Comparison of ENCODE assay signal across 31 mouse cellular contexts in genomic region chr7:4063714-4064425, GRCm38 (mm10). TPM values are rescaled to one million over a fixed set of nuclear protein-coding genes. Genes with fewer than 3 reads are reported as not detected.
DNase-seq lines count a peak whose midpoint lies in the region; ATAC-seq and TF ChIP-seq lines count a peak whose summit lies in the region.
"Had no signal": no experiment of that assay in that cellular context is flagged by ENCODE, and none has a peak within 500 bp of the region (broad histone marks: within the 10 kb centered on the region; RNA-seq: fewer than 3 reads in every experiment).

No protein-coding gene starts in this region.

- no peaks in the 10 kb centered on the region for H3K36me3 ChIP-seq in spleen, adult 2 months (ENCODE audit: control insufficient read depth, insufficient read depth, low read length)
- H3K36me3 ChIP-seq: liver, embryonic 15.5 days; lung, embryonic 15.5 days; midbrain, embryonic 10.5 days; midbrain, embryonic 15.5 days; neural tube, embryonic 12.5 days; stomach, embryonic 15.5 days had no signal

- no peak for TF ChIP-seq POLR2A in spleen, adult 2 months (IDR thresholded peaks at IDR 0.05; ENCODE audit: low read depth, low read length)

- no peaks in the 10 kb centered on the region for H3K27me3 ChIP-seq in spleen, adult 2 months (ENCODE audit: control insufficient read depth, insufficient read depth, low read length)
- H3K27me3 ChIP-seq: CH12.LX; forebrain, embryonic 13.5 days; liver, embryonic 15.5 days; lung, embryonic 15.5 days; midbrain, embryonic 15.5 days; neural tube, embryonic 12.5 days; stomach, embryonic 15.5 days had no signal

- H3K27ac ChIP-seq in spleen, adult 2 months (ENCODE audit: insufficient read depth, low read length): peak overlapping the region; percentile 36
- H3K27ac ChIP-seq: forebrain, embryonic 13.5 days; hindbrain, embryonic 14.5 days; left cerebral cortex, adult 2 months; lung, embryonic 15.5 days; midbrain, embryonic 10.5 days; midbrain, embryonic 15.5 days; neural tube, embryonic 12.5 days; stomach, embryonic 15.5 days had no signal

- peak; percentile 75 for ATAC-seq in common myeloid progenitor, adult 5-6 weeks (replicated peaks; ENCODE audit: low read depth, poor library complexity, severe bottlenecking)
- peak; percentile 77 for ATAC-seq in megakaryocyte progenitor cell, adult 5-6 weeks (replicated peaks; ENCODE audit: poor library complexity)
- ATAC-seq: forebrain, embryonic 13.5 days; intestine, postnatal 0 days; midbrain, embryonic 15.5 days had no signal

- H3K4me3 ChIP-seq in spleen, adult 2 months (ENCODE audit: extremely low read depth, insufficient read depth, insufficient read length): no peak overlapping the region
- H3K4me3 ChIP-seq: erythroblast, embryonic 14.5 days; forebrain, embryonic 13.5 days; left cerebral cortex, adult 2 months; liver, embryonic 15.5 days; lung, embryonic 15.5 days; midbrain, embryonic 10.5 days; midbrain, embryonic 15.5 days; myocyte; neural tube, embryonic 12.5 days; stomach, embryonic 15.5 days had no signal

- WGBS in spleen, adult 2 months: 63% methylated on average over 1 of the region's 1 CpGs

- peaks cover 8% of the 10 kb centered on the region; the same call in 1 of the 2 replicates for H3K4me1 ChIP-seq in spleen, adult 2 months (ENCODE audit: control insufficient read depth, insufficient read depth, insufficient read length)
- H3K4me1 ChIP-seq: forebrain, embryonic 13.5 days; lung, embryonic 15.5 days; midbrain, embryonic 10.5 days; midbrain, embryonic 15.5 days; neural tube, embryonic 12.5 days; stomach, embryonic 15.5 days had no signal

- no peak for DNase-seq in spleen, adult 2 months (ENCODE audit: low read depth in 1 of 2, low spot score in 2 of 2)
- DNase-seq in spleen, postnatal 36 days (ENCODE audit: low spot score in 2 of 2): no peak
- DNase-seq in embryo, embryonic 11 days: no peak
- DNase-seq in heart, adult 18-20 months: no peak
- DNase-seq in cerebellum, adult 9-10 months: no peak
- DNase-seq: adrenal gland, adult 2 months; adrenal gland, postnatal 36 days; cerebellum, adult 11 months; cerebellum, adult 9-11 months; gastrocnemius, postnatal 10 days; heart, postnatal 4 days; kidney, adult 9 months; kidney, postnatal 14 days; left cerebral cortex, postnatal 4 days; right cerebral cortex, postnatal 4 days had no signal

- TF ChIP-seq CTCF in spleen, adult 2 months (IDR thresholded peaks at IDR 0.05; ENCODE audit: extremely low read depth, insufficient read depth, insufficient read length, insufficient replicate concordance): no peak

RNA-seq across cellular contexts. Expression of gene Lair1, which starts 0.9 kb away (rescaled TPM):
- polyA plus RNA-seq in spleen, adult 2 months (2012; rRNA removed): 26.3 and 34.1 TPM in 2 replicates
- total RNA-seq in common myeloid progenitor, adult 5-6 weeks (2017): 19.7 and 23.0 TPM in 2 replicates
- 51.8 and 65.6 TPM in 2 replicates for total RNA-seq in megakaryocyte progenitor cell, adult 5-6 weeks (2015)
- total RNA-seq in megakaryocyte progenitor cell, adult 5-6 weeks (2017): 80.4 and 95.9 TPM in 2 replicates
- 1 to 10 TPM in 1 of 2 experiments, under 1 TPM in 1; 0.89 to 1.1 TPM for total RNA-seq in heart, adult 18-20 months (2021)
- polyA plus RNA-seq: C2C12; erythroblast, embryonic 14.5 days; myocyte had no signal

RNA-seq across cellular contexts. Expression of gene Ttyh1, which starts 55.3 kb away (rescaled TPM):
- polyA plus RNA-seq in spleen, adult 2 months (2012; rRNA removed): 5.2 TPM in 2 replicates
- not detected in 2 replicates for total RNA-seq in common myeloid progenitor, adult 5-6 weeks (2017)
- 0.12 and 0.39 TPM in 2 replicates for total RNA-seq in megakaryocyte progenitor cell, adult 5-6 weeks (2015)
- total RNA-seq in megakaryocyte progenitor cell, adult 5-6 weeks (2017): 0.17 TPM in 1 of 2 replicates, not detected in the other
- under 1 TPM; 0.69 to 0.92 TPM for total RNA-seq in heart, adult 18-20 months (2021)
- polyA plus RNA-seq: erythroblast, embryonic 14.5 days had no signal
